Mouse (Mus musculus) natural killer cell, adult 2 months (primary cell): ENCODE measurements around the gene Gas1.

Source experiments
- DNase-seq, 2 experiments: peaks; one replicate each; pipeline ENCODE4 v3.0.0; 2022; ENCODE audit warnings: low spot score in 2 of 2

The Gas1 gene

GRCm38 (mm10) chr13:60177106-60177796, at the start of gene Gas1:
Gene Gas1 (minus strand): TSS chr13:60177365.
- no peak for DNase-seq

DNA sequence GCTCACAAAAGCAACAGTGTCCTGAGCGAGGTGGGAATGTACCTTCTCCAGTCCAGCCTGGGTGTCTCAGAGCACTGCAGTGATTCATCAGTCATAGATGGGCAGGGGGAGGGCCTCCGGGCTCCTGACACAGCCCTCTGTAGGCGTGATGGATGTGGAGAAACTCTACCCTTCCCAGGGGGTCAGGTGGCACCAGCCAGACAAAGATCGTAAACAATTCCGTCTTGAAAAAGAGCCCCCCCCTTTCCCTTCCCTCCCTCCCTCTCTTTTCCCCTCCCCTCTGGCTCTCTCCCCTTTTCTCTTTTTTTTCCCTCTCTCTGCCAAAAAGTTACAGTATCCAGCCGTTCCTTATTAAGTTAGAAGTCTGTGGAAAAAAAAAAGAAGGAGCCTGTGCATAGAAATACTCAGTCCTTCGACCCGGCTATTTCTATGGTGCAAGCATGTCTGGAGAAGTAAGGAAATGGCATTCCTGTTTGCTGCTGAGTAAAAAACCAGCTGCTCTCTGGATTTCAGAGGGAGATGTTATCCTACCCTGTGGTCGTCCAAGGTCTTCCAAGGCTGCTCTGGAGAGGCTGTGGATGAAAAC, 49.2 kb upstream of the Gas1 start:
- DNase-seq: no peak

DNA sequence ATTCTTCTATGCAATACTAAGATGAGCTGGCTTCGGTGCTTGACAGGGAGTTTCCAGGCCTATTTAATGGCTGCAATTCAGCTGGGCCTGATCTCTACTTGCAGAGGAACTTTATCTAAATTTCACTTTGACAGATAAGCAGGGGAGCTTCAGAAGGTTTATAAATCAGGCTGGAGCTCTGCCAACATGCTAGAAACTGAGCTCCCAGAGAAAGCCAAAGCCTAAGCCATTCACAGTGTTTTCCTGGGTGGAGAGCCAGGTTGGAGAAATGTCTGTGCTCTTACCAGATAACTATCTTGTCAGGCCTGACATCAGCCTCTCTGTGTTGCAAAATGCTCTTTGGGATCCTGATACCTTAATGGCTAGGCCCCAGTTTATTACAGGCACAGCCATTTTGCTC, 48.6 kb upstream of the Gas1 start:
- DNase-seq: no peak

- DNase-seq: no peak
Observed at GRCm38 (mm10) chr13:60225276-60225675, 48.1 kb upstream of the Gas1 start.

GRCm38 (mm10) chr13:60223797-60224196, 46.6 kb upstream of the Gas1 start:
- no peak for DNase-seq

DNA sequence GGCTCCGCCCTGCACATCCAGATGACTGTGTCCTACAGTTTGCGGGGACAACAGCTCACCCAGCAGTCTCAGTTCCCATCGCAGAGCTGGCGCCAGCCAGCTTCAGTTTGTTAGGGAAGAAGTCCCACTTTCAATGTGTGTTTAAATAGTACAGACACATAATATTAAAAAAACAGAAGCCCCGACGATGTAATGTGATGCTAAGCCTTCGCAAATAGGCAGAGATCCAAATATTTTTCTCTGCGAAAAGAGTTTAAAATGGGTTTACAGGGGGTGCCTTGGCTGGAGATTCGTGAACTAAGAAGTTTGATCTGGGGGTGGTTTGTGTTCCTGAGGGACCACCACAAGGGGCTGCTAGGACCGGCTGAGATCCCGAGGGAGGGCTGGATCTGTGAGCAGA, 45.2 kb upstream of the Gas1 start:
- no peak for DNase-seq

- DNase-seq: no peak
Observed at GRCm38 (mm10) chr13:60213896-60214295, 36.7 kb upstream of the Gas1 start.

DNA sequence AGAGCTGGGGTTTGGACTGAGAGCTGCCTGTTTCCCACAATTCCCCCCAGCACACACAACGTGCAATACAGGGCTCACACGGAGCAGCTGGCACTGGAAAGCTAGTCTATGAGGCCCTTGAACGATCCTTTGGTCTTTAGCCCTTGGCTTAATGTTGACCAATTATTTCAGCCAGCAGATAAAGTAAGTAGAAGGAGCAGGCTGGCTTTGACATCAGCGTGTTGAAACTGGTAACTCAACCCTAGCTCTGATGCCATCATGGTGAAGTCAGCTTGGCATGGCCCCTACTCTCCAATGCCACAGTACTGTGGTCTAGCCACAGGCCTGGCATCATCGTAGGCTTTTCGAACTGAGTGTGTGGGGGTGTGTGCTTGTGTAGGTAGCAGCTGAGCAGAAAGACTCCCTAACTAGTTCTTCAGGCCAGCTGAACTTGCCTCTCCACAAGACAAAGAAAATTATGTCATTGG, 30.0 kb upstream of the Gas1 start:
- no peak for DNase-seq

DNA sequence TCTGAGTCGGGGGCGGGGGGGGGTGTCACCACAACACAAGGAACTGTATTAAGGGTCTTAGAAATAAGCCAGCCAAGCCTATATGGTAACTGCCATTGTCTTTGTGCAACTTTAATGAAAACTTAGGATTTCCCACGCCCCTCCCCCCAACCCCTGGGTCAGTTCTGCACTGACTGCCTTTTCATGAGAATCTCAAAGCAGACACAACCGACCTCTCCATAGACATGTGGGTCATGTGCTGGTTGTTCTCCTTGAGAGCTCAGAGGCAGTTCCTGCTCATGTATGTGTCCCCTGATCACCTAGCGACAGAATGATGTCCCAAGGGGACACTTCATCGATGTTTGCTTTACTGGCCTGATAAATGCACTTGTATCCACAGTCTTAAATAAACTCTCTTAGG, 27.6 kb upstream of the Gas1 start:
- no peak for DNase-seq

- no peak for DNase-seq
Observed at GRCm38 (mm10) chr13:60193273-60193672, 16.1 kb upstream of the Gas1 start.

- DNase-seq: no peak
Observed at GRCm38 (mm10) chr13:60189923-60190322, 12.8 kb upstream of the Gas1 start.

DNA sequence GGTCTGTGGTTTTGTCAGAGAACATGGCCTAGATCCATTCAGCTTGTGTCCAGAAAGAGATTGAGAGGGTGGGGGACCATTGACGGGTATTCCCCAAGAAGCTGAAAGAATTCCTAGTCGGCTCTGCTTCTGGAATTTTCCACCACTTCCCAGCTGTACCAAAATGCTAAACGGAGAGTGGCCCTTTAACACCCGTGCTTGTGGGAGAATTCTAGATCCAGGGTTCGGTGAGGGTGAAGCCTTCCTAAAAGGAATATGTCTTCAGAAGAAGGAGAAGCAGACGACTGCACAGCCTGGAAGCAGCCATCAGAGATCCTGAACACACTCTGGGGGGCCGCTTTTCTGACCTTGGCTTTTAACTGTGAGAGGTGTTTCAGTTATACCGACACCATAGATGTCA, 11.8 kb upstream of the Gas1 start:
- DNase-seq: no peak

DNA sequence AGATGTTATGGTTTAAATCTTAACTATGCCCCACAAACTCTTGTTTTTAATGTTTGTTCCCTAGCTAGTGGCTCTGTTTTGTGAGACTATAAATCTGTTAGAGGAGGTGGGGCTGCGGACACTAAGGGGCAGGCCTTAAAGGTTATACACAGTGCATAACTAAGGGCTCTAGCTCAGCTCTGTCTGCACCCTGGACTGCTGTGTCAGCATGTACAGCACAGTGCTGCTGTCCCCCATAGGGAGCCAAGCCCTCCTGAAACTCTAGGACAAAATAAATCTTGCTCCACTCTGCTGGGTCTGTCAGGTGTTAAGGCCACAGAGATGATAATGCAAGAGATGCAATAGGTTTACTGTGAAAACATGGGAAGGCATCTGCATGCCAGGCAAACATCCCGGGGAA, 10.1 kb upstream of the Gas1 start:
- no peak for DNase-seq

DNA sequence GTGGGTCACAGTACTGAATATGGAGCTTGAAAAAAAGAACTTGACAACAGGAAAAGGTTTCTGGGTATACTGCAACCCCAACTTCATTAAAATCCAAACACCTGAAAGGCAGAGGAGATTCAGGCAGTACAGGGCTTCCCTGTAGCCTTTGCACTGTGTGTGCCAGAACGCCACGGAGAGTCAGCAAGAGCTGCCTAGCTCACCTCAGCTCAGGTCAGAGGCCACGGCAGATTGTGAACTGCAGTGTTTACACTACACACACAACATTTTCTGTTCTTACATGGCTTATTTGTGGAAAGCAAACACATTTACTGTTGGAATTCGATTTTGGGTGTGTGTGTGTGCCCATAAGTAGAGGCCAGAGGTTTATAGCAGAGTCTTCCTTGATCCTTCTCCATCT, 5.2 kb upstream of the Gas1 start:
- no peak for DNase-seq

- DNase-seq: no peak
Observed at GRCm38 (mm10) chr13:60179641-60180040, 2.5 kb upstream of the Gas1 start.

- peak in 1 of 2 experiments; percentile 7 for DNase-seq
Observed at GRCm38 (mm10) chr13:60178416-60178815, 1.3 kb upstream of the Gas1 start.

DNA sequence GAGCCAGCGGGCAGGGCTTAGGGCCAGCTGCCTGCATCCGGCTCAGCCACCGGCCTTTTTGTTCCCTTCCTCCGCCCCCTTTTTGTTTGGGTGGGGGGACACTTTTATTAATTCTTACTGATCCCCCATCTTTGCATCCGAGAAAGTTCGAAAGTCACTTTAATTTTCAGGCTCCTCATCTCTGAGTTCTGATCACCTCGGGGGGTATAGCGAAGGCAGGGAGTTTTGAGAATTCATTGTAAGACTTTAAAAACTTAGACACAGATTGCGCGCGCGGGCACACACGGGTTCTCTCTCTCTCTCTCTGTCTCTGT, 589 bp upstream of the Gas1 start:
- DNase-seq: no peak

DNA sequence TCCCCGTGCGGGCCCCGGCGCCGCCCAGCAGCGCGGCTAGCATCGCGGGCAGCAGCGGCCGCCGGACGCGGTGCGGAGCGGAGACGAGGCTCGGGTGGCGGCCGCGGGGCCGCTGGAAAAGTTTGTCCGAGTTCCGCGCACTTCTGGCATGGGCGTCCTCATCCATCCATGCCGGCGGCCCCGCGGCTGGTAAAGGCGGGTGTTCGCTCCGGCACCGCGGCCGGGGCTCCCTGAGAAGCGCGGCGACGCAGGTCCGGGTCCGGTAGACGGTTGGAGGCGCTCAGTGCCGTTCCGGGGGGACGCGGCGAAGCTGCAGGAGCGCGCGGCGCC, 424 bp downstream of the Gas1 start:
- no peak for DNase-seq

DNA sequence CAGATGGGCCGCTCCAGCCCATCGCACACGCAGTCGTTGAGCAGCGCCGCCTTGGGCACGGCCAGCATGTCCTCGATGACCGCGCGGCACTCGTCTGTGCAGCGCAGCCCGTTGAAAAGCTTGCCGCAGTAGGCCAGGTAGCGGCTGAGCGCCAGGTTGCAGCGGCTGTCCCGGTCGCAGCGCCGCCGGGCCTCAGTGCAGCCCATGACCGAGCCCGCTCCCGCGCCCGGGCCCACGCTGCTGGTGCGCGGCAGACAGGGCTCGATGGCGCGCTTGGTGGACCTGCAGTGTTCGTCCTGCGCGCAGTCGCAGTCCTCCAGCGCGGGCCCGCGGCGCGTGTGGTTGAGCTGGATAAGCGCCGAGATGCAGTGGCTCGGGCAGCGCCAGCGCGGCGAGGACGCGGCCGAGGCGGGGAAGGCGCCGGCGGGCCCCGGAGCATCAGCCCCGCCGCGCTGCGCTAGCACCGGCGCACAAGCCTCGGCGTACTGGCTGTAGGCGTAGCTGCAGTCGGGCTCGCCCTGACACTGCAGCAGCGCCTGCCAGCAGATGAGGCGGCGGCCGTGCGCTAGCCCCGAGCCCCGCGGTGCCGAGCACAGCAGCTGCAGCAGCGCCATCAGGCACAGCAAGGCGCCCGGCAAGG, 909 bp downstream of the Gas1 start:
- DNase-seq: no peak

DNA sequence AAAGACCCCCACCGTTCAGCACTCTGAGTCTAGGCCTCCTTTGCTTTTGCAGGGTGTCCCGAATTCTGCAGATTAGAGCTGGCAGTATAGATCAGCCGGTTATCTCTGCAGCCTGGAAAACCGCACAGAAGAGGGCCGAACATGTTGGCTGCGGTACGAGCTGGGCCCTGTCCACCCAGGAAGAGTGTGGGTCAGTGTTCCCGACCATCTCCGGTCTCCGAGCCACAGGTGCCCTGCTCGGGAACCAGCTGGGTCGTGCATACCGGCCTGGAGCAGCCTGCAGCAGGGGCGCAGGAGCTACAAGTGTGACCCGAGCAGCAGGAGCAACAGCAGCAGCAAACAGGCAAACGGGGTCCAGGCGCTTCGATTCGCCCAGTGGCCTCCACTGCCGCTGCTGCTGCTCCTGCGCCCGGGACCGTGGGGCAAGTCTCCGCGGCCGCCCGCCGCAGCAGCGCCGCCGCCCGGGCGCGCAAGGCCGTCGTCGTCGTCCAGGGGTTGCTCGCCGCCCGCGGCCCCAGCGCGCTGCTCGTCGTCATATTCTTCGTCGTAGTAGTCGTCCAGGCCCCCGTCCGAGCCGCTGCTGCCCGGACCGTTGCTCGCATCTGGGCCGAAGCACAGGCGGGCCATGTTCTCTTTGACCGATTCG, 1.6 kb downstream of the Gas1 start:
- no peak for DNase-seq

DNA sequence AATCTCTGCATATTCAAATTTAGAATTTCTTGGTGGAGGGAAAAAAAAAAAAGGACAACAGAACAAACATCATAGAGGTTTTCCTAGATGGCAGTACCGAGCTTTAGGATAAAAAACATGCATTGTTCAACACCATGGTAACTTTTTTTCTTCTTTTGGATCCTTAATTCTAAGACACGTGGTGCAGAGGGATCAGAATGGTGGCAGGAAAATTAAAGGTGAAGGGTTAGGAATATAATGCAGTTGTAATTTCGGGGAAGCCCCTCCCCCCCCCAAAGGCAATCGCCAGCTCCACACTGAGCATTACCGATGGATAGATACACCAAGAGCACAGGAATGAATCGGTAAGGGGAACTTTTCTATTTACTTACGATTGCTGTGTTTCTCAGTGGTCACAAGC, 2.2 kb downstream of the Gas1 start:
- DNase-seq: no peak

- no peak for DNase-seq
Observed at GRCm38 (mm10) chr13:60173591-60174524, 3.3 kb downstream of the Gas1 start.
